Mouse (Mus musculus) lung, adult 2 months (tissue): ENCODE measurements around the gene Pdf.

Source experiments
- CTCF ChIP-seq: fragments of 200-500 bp; IDR thresholded peaks from 2 replicates; pipeline ENCODE4 v1.5.1; 2011; ENCODE audit warnings: mild to moderate bottlenecking, low read length, control low read depth; ENCODE audit not compliant: insufficient read depth
- POLR2A ChIP-seq: fragments of 200-500 bp; IDR thresholded peaks from 2 replicates; pipeline ENCODE4 v1.6.1; 2011; ENCODE audit warnings: low read depth, mild to moderate bottlenecking, control low read depth, low read length, borderline replicate concordance; ENCODE audit errors: extremely low read depth

GRCm38 (mm10) chr8:107056973-107057369, 8.6 kb upstream of the Pdf start:
- TF ChIP-seq CTCF (no peak), POLR2A (no peak)
